14 mouse cellular contexts compared by ENCODE assay signal in the genomic region with DNA sequence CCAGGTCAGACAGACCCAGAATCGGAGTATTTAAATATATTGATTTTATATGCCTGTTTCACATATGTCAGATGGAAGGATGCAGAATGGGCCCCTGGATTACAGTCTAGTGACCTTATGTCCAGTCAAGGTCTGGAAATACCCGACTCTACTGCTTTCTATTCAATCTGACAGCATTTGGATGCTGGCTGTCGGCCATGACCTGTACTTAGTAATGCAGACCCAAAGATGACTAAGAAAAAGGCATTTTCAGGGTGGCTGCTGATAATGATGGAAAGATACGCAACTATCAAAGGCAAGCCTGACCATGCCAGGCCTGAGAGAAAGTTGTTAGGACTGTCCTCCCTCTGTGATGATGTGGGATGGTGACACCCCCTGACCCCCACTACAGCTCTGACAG. TPM values are rescaled to one million over a fixed set of nuclear protein-coding genes. Genes with fewer than 3 reads are reported as not detected.
DNase-seq lines count a peak whose midpoint lies in the region; ATAC-seq lines count a peak whose summit lies in the region.
"Had no signal": no experiment of that assay in that cellular context is flagged by ENCODE, and none has a peak within 500 bp of the region (broad histone marks: within the 10 kb centered on the region; RNA-seq: fewer than 3 reads in every experiment).

No protein-coding gene starts in this region.

- DNase-seq in kidney, adult 18-20 months, result peak; percentile 42
- peak; percentile 82 for DNase-seq in Muller cell, postnatal 12 days (ENCODE audit: inconsistent ontology term)
- DNase-seq in adrenal gland, postnatal 10 days, result peak; percentile 68
- DNase-seq in kidney, postnatal 14 days, result peak; percentile 64
- no peak for DNase-seq in lung, postnatal 14 days
- DNase-seq: heart, adult 2 months had no signal

- H3K9ac ChIP-seq in kidney, embryonic 14.5 days (ENCODE audit: low read depth, low read length), result no peak overlapping the region
- H3K9ac ChIP-seq: hindbrain, embryonic 15.5 days; lung, embryonic 15.5 days had no signal

- no peak overlapping the region for H3K4me3 ChIP-seq in kidney, embryonic 14.5 days (ENCODE audit: low read length)
- H3K4me3 ChIP-seq: heart, adult 2 months; hindbrain, embryonic 15.5 days; lung, embryonic 15.5 days had no signal

- no peak overlapping the region for H3K4me2 ChIP-seq in kidney, embryonic 14.5 days (replicated peaks; ENCODE audit: low read depth, low read length)
- H3K4me2 ChIP-seq: hindbrain, embryonic 15.5 days; lung, embryonic 15.5 days had no signal

- no peaks in the 10 kb centered on the region for H3K27me3 ChIP-seq in kidney, embryonic 14.5 days (ENCODE audit: control insufficient read depth, insufficient read depth, low read length)
- H3K27me3 ChIP-seq: hindbrain, embryonic 15.5 days; lung, embryonic 15.5 days had no signal

- 70% methylated on average over 4 of the region's 4 CpGs for WGBS in kidney, embryonic 14.5 days

- H3K4me1 ChIP-seq in kidney, embryonic 14.5 days (ENCODE audit: control insufficient read depth, insufficient read depth, low read length), result peaks cover 32% of the 10 kb centered on the region

- no peaks in the 10 kb centered on the region for H3K9me3 ChIP-seq in kidney, embryonic 14.5 days (ENCODE audit: control insufficient read depth, low read length)
- H3K9me3 ChIP-seq: hindbrain, embryonic 15.5 days; lung, embryonic 15.5 days had no signal

- H3K36me3 ChIP-seq in kidney, embryonic 14.5 days (ENCODE audit: control insufficient read depth, insufficient read depth, low read length), result no peaks in the 10 kb centered on the region
- H3K36me3 ChIP-seq: hindbrain, embryonic 15.5 days; lung, embryonic 15.5 days had no signal

- ATAC-seq in kidney, embryonic 14.5 days (ENCODE audit: low FRiP score, low TSS enrichment), result no peak
- no peak for ATAC-seq in erythroblast, adult 5-6 weeks (replicated peaks; ENCODE audit: low FRiP score, poor library complexity, severe bottlenecking)
- ATAC-seq: forebrain, embryonic 16.5 days; intestine, postnatal 0 days had no signal

- no peak overlapping the region for H3K27ac ChIP-seq in kidney, embryonic 14.5 days (ENCODE audit: low read depth, low read length)
- H3K27ac ChIP-seq: heart, adult 2 months; hindbrain, embryonic 15.5 days; lung, embryonic 15.5 days had no signal

RNA-seq across cellular contexts. Expression of gene Afap1l2, which starts 14.3 kb away (rescaled TPM):
- polyA plus RNA-seq in kidney, embryonic 14.5 days (2014; fragmentation: Nextera tagmentation; extraction: Ambion mirVana), result 9.0 and 12.5 TPM in 2 replicates
- 10 to 100 TPM; 11.4 to 17.4 TPM for total RNA-seq in adrenal gland, postnatal 10 days (2021)
- 5.2 TPM in 1 of 2 replicates, not detected in the other for total RNA-seq in erythroblast, adult 5-6 weeks (2015; ENCODE audit: low replicate concordance)
- 0.34 TPM in 1 of 2 replicates, not detected in the other for total RNA-seq in erythroblast, adult 5-6 weeks (2017; ENCODE audit: low replicate concordance)
- total RNA-seq: MEL; monocyte, adult 5-6 weeks had no signal
